8 mouse cellular contexts compared by ENCODE assay signal in genomic region chr4:130163391-130163861, GRCm38 (mm10). TPM values are rescaled to one million over a fixed set of nuclear protein-coding genes. Genes with fewer than 3 reads are reported as not detected.
DNase-seq lines count a peak whose midpoint lies in the region; ATAC-seq and TF ChIP-seq lines count a peak whose summit lies in the region.

No protein-coding gene starts in this region.

- no peak for TF ChIP-seq CTCF in ES-Bruce4 (IDR thresholded peaks at IDR 0.05; ENCODE audit: low read depth, low read length)

- peak; percentile 17 for ATAC-seq in heart, embryonic 15.5 days (replicated peaks; ENCODE audit: insufficient number of reproducible peaks, insufficient read depth, low FRiP score, low read depth)
- peak; percentile 36; the same call in 1 of the 2 replicates for ATAC-seq in kidney, embryonic 16.5 days (ENCODE audit: low FRiP score, low TSS enrichment)

- no peaks in the 10 kb centered on the region for H3K27me3 ChIP-seq in ES-Bruce4 (ENCODE audit: control insufficient read depth, insufficient read depth, low read length, poor library complexity, severe bottlenecking)
- H3K27me3 ChIP-seq in heart, embryonic 15.5 days = no peaks in the 10 kb centered on the region
- no peaks in the 10 kb centered on the region for H3K27me3 ChIP-seq in kidney, embryonic 16.5 days (ENCODE audit: insufficient read depth, low read length)

- no peaks in the 10 kb centered on the region for H3K9me3 ChIP-seq in ES-Bruce4 (replicated peaks; ENCODE audit: control insufficient read depth, insufficient read depth, low read length, poor library complexity, severe bottlenecking)
- no peaks in the 10 kb centered on the region for H3K9me3 ChIP-seq in heart, embryonic 15.5 days (replicated peaks)
- H3K9me3 ChIP-seq in kidney, embryonic 16.5 days (ENCODE audit: low read length) = no peaks in the 10 kb centered on the region

- H3K4me1 ChIP-seq in ES-Bruce4 (ENCODE audit: control insufficient read depth, insufficient read depth, low read length) = no peaks in the 10 kb centered on the region
- peaks cover 56% of the 10 kb centered on the region for H3K4me1 ChIP-seq in heart, embryonic 15.5 days (replicated peaks)
- peaks cover 36% of the 10 kb centered on the region for H3K4me1 ChIP-seq in kidney, embryonic 16.5 days (ENCODE audit: insufficient read depth, low read length)

- H3K9ac ChIP-seq in ES-Bruce4 (ENCODE audit: low read depth, poor library complexity, severe bottlenecking) = peak overlapping the region; percentile 52; the same call in 1 of the 2 replicates
- peak overlapping the region; percentile 60 for H3K9ac ChIP-seq in heart, embryonic 15.5 days
- H3K9ac ChIP-seq in kidney, embryonic 16.5 days (replicated peaks; ENCODE audit: low read length) = peak overlapping the region; percentile 22

- H3K27ac ChIP-seq in ES-Bruce4 (ENCODE audit: insufficient read depth, low read length) = no peak overlapping the region
- H3K27ac ChIP-seq in heart, embryonic 15.5 days = peak overlapping the region; percentile 75
- H3K27ac ChIP-seq in kidney, embryonic 16.5 days (ENCODE audit: low read length) = no peak overlapping the region; the same call in 1 of the 2 replicates

- TF ChIP-seq EP300 in ES-Bruce4 (IDR thresholded peaks at IDR 0.05; ENCODE audit: insufficient read depth, low read depth, low read length) = no peak

- no peak for TF ChIP-seq POLR2A in ES-Bruce4 (IDR thresholded peaks at IDR 0.05; ENCODE audit: insufficient read depth, low read length)

- peak overlapping the region; percentile 40 for H3K4me3 ChIP-seq in ES-Bruce4 (ENCODE audit: low read depth, low read length)
- peak overlapping the region; percentile 34 for H3K4me3 ChIP-seq in heart, embryonic 15.5 days
- peak overlapping the region; percentile 4; the same call in 1 of the 2 replicates for H3K4me3 ChIP-seq in kidney, embryonic 16.5 days (ENCODE audit: low read length)

- 6% methylated on average over 20 of the region's 20 CpGs for WGBS in heart, embryonic 15.5 days
- 5% methylated on average over 20 of the region's 20 CpGs for WGBS in kidney, embryonic 16.5 days

- no peaks in the 10 kb centered on the region for H3K36me3 ChIP-seq in ES-Bruce4 (ENCODE audit: control insufficient read depth, insufficient read depth, low read length, poor library complexity, severe bottlenecking)
- no peaks in the 10 kb centered on the region for H3K36me3 ChIP-seq in heart, embryonic 15.5 days
- H3K36me3 ChIP-seq in kidney, embryonic 16.5 days (ENCODE audit: insufficient read depth, low read length) = no peaks in the 10 kb centered on the region

- peak overlapping the region; percentile 65 for H3K4me2 ChIP-seq in heart, embryonic 15.5 days
- H3K4me2 ChIP-seq in kidney, embryonic 16.5 days (replicated peaks; ENCODE audit: low read depth, low read length) = peak overlapping the region; percentile 44

- DNase-seq in embryo, embryonic 11 days = peak; percentile 44
- DNase-seq in lung, postnatal 25 days (ENCODE audit: low spot score) = peak; percentile 78
- no peak for DNase-seq in MN1 (ENCODE audit: low spot score)
- no peak for DNase-seq in left cerebral cortex, adult 9 months (ENCODE audit: low spot score in 2 of 2)
- DNase-seq in right cerebral cortex, adult 18-20 months = no peak

RNA-seq across cellular contexts. Expression of gene Tinagl1, which starts 11.5 kb away (rescaled TPM):
- polyA plus RNA-seq in ES-Bruce4 (2011; ENCODE audit: insufficient read depth, insufficient read length, low read depth, missing spikeins) = 35.2 and 35.4 TPM in 2 replicates
- polyA plus RNA-seq in heart, embryonic 15.5 days (2015; fragmentation: Nextera tagmentation; extraction: Ambion mirVana) = 52.0 and 57.2 TPM in 2 replicates
- 71.2 and 93.4 TPM in 2 replicates for polyA plus RNA-seq in kidney, embryonic 16.5 days (2015; fragmentation: Nextera tagmentation; extraction: Ambion mirVana)

RNA-seq across cellular contexts. Expression of gene Hcrtr1, which starts 24.3 kb away (rescaled TPM):
- polyA plus RNA-seq in ES-Bruce4 (2011; ENCODE audit: insufficient read depth, insufficient read length, low read depth, missing spikeins) = 0.82 and 0.91 TPM in 2 replicates
- polyA plus RNA-seq in heart, embryonic 15.5 days (2015; fragmentation: Nextera tagmentation; extraction: Ambion mirVana) = 0.13 TPM in 1 of 2 replicates, not detected in the other
- polyA plus RNA-seq in kidney, embryonic 16.5 days (2015; fragmentation: Nextera tagmentation; extraction: Ambion mirVana) = 0.19 and 0.31 TPM in 2 replicates

RNA-seq across cellular contexts. Expression of gene Gm853, which starts 58.8 kb away (rescaled TPM):
- not detected in 2 replicates for polyA plus RNA-seq in ES-Bruce4 (2011; ENCODE audit: insufficient read depth, insufficient read length, low read depth, missing spikeins)
- polyA plus RNA-seq in heart, embryonic 15.5 days (2015; fragmentation: Nextera tagmentation; extraction: Ambion mirVana) = not detected in 2 replicates
- 1.2 and 2.6 TPM in 2 replicates for polyA plus RNA-seq in kidney, embryonic 16.5 days (2015; fragmentation: Nextera tagmentation; extraction: Ambion mirVana)

Comparison
In these comparisons a context has a peak if more than half of its experiments do, and no peak if none do; other contexts are left out.
1. DNase-seq: peak in embryo, embryonic 11 days (single experiment) and lung, postnatal 25 days (single experiment); none in MN1 (single experiment), left cerebral cortex, adult 9 months (0 of 2) and right cerebral cortex, adult 18-20 months (single experiment).
2. Peak in every context shown above with its lines, with median percentiles within 50 percentile points of each other: H3K4me3 ChIP-seq and H3K9ac ChIP-seq.